Mouse (Mus musculus) T-cell, adult 2 months (primary cell): ENCODE measurements around the gene 1700066M21Rik.

Experiments used
- DNase-seq: peaks from one replicate; pipeline ENCODE4 v3.0.0; 2022; ENCODE audit warnings: low spot score

1700066M21Rik gene

DNA sequence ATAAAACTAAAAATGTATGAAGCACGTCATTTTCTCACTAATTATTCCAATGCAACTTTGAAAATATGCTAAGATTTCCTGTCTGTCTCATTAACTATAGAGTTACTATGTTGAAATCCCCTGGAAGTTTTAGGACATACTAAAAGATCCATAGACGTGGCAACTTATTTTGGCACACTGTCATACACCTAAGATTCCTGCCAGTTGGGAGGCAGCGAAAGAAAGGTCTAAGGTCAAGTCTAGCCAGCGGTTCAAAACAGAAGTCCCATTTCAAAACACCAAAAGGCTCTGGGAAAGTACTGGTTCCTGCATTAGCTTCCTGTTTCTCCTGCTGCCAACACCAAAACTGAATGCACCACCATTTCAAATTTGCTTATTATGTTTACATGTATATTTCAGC is 15.0 kb downstream of the 1700066M21Rik start:
- no peak for DNase-seq

DNA sequence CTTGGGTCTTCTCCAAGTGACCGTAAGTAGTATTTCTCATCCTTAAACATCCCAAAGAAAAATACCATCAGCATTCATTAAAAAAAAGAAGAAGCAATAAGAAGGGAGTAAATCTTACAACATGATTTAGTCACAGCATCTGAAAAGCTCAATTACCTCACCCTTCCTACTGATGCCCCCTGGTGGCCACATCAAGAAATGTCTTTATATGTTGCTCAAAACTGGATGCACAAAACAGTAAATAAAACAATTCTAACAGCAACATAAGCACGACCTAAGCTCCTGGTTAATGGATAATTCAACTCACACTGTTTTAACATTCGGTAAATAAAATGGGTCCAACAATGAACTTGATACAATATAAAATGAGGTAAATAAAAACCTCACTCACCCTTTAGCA is 16.6 kb downstream of the 1700066M21Rik start:
- peak; percentile 43 for DNase-seq

GRCm38 (mm10) chr1:57400321-57400720 is 22.9 kb downstream of the 1700066M21Rik start:
- DNase-seq = no peak

GRCm38 (mm10) chr1:57400877-57401276 is 23.5 kb downstream of the 1700066M21Rik start:
- DNase-seq = no peak

DNA sequence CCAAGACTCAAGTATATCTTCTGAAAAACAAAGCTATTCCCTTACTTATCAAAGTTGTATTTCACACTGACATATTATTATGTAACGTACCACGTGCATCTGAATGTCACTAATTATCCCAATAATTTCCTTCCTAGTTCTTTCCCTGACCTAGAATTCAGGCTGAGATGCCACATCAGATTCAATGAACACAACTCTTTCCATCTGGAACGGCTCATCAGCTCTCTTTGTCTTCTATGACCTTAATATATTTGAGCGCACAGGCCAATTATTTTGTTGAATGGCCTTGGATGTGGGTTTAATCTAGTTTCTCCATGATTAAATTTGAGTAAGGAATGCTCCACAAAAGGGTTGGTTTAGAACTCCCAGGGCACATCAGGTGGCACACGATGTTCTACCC is 24.7 kb downstream of the 1700066M21Rik start:
- DNase-seq = no peak

GRCm38 (mm10) chr1:57406187-57407151 is 29.0 kb downstream of the 1700066M21Rik start, which contains the start of the genes Maip1 and Tyw5:
Gene Maip1, plus strand, starts transcription at chr1:57406328.
Gene Tyw5, minus strand, starts transcription at chr1:57407101.
- DNase-seq = peak; percentile 76

DNA sequence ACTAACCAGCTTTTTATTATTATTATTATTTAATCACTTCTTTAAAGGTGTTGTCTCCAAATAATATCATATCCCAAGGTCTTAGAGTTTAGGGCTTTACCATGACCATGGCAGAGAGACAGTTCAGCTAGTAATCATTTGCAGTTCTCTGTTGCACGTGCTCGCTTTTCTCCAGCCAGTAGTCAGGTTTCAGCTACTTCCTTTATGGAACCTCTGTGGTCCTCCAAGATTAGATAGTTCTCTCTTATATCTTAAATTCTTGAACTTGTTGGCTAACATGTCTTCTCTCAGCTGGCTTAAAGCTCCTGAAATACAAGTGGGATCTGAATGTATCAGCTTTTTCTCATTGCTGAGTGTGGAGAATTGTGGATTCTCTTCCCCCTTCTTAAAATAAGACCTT is 31.6 kb downstream of the 1700066M21Rik start:
- DNase-seq = no peak

- no peak for DNase-seq
These were observed 36.0 kb downstream of the 1700066M21Rik start for GRCm38 (mm10) chr1:57413397-57413796.

DNA sequence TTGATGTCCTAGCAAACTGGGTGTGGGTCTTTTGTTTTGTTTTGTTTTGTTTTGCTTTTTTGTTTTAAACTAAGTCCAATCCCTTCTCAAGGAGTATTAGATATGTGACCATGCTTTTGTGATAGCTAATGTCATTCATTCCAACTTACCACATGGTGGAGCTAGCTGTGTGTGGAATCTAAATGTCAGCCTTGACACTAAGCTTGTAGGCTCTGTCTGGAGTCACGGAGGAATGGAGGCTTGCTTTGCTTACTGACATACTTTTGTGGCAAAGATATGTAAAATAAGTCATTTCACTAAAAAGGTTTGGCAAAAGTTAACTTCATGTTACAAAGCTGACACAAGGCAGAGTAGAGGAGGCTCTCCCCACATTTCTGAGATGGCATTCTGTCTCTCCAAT is 46.3 kb downstream of the 1700066M21Rik start:
- DNase-seq = no peak

DNA sequence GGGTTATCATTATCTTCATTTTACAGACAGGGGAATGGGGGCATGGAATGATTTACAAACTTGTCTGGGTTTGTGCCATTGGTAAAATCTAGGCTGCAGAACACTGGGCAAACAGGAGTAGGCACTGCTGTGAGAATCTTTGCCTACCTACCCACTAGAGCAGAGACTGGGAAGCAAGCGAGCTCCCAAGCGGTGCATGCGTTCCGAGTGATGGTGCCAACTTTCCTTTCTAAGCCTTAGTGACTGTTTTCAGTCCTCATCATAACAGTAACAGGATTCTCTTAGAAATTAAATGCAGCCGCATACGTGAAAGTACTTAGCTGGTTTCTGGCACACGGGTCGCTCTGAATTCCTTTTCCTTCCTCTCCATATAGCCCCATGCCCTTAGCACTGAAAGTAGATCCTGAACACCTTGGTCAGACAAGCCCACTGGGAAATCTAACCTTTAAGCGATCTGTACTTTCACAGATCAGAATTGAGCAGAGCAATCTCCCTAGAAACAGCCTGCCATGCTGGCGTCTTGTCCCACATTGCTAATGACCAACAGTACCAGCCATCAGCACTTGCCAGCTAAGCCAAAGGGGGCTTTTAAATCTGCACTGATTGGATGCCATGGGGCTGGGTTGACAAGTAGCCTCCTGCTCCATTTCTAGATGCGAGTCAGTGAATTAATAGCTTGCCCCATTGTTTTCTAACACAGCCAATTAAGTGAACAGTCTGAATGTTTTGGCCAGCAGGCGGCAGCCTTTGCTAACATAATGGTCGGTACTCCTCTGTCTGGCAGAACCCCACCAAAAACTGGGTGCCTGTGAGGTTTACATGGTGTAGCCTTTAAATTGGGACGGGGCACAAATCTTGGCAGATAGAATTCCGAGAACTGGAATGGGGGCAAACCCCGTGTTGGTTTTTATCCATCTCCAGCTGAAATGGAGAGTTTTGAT is 51.2 kb downstream of the 1700066M21Rik start:
- peak; percentile 67 for DNase-seq

- no peak for DNase-seq
These were observed 52.5 kb downstream of the 1700066M21Rik start for GRCm38 (mm10) chr1:57429786-57430483.

DNA sequence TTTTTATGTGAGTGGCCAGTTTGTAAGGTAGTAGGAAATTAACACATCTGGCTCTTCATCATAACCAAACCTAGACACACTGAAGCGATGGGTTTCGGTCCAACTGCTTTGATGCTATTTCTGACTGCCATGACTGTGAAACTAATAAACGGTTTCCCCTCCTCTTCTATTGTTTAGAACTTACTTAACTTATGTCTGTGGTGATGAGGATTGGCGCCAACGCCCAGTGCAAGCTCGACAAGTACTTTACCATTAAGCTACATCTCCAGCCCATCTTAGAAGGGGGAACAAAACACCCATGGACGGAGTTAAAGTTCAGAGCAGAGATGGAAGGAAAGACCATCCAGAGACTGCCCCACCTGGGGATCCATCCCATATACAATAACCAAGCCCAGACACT is 55.7 kb downstream of the 1700066M21Rik start:
- DNase-seq = no peak
